Mouse (Mus musculus) midbrain, embryonic 13.5 days (tissue): ENCODE results near the gene Senp5. TPM values are rescaled to one million over a fixed set of nuclear protein-coding genes. Genes with fewer than 3 reads are reported as not detected.

ENCODE experiments used
- ATAC-seq: fragments of 200-750 bp; cut with Nextera tagmentation; 2 replicates; pipeline ENCODE4 v1.8.0; 2017; ENCODE audit warnings: mild to moderate bottlenecking, moderate TSS enrichment, moderate library complexity
- H3K27ac ChIP-seq: fragments of 300-500 bp; sonication (generic); 2 replicates; pipeline ENCODE4 v1.5.1; 2015; ENCODE audit warnings: inconsistent platforms, mild to moderate bottlenecking, moderate library complexity
- H3K27me3 ChIP-seq: fragments of 300-500 bp; sonication (generic); 2 replicates; pipeline ENCODE4 v1.6.1; 2015; ENCODE audit warnings: mild to moderate bottlenecking, inconsistent platforms
- H3K36me3 ChIP-seq: fragments of 300-500 bp; sonication (generic); 2 replicates; pipeline ENCODE4 v1.6.1; 2015; ENCODE audit warnings: mild to moderate bottlenecking, inconsistent platforms
- H3K4me1 ChIP-seq: fragments of 300-500 bp; sonication (generic); replicated peaks from 2 replicates; pipeline ENCODE4 v1.6.1; 2015; ENCODE audit warnings: inconsistent platforms
- H3K4me2 ChIP-seq: fragments of 300-500 bp; sonication (generic); replicated peaks from 2 replicates; pipeline ENCODE4 v1.6.1; 2015; ENCODE audit warnings: moderate library complexity, mild to moderate bottlenecking, inconsistent platforms
- H3K4me3 ChIP-seq: fragments of 300-500 bp; sonication (generic); replicated peaks from 2 replicates; pipeline ENCODE4 v1.5.1; 2015; ENCODE audit warnings: mild to moderate bottlenecking, inconsistent platforms
- H3K9ac ChIP-seq: fragments of 300-500 bp; sonication (generic); replicated peaks from 2 replicates; pipeline ENCODE4 v1.6.1; 2015; ENCODE audit warnings: mild to moderate bottlenecking, inconsistent platforms
- H3K9me3 ChIP-seq: fragments of 300-500 bp; sonication (generic); 2 replicates; pipeline ENCODE4 v1.6.1; 2016; ENCODE audit warnings: mild to moderate bottlenecking, inconsistent platforms
- WGBS: fragments of 180-500 bp; shearing (Covaris S2); methylation state at CpG from one replicate; pipeline ENCODE4 v1.1.7; 2015; 5-methylcytosine and 5-hydroxymethylcytosine counted together
- polyA plus RNA-seq: library from polyadenylated mRNA; unstranded; fragments of >200 nt; fragmentation: Nextera tagmentation; extraction: Ambion mirVana; gene quantifications from 2 replicates; pipeline ENCODE4 v1.2.1, GENCODE M21; 2015

The Senp5 gene
- polyA plus RNA-seq: 19.0 and 20.6 TPM in 2 replicates

DNA sequence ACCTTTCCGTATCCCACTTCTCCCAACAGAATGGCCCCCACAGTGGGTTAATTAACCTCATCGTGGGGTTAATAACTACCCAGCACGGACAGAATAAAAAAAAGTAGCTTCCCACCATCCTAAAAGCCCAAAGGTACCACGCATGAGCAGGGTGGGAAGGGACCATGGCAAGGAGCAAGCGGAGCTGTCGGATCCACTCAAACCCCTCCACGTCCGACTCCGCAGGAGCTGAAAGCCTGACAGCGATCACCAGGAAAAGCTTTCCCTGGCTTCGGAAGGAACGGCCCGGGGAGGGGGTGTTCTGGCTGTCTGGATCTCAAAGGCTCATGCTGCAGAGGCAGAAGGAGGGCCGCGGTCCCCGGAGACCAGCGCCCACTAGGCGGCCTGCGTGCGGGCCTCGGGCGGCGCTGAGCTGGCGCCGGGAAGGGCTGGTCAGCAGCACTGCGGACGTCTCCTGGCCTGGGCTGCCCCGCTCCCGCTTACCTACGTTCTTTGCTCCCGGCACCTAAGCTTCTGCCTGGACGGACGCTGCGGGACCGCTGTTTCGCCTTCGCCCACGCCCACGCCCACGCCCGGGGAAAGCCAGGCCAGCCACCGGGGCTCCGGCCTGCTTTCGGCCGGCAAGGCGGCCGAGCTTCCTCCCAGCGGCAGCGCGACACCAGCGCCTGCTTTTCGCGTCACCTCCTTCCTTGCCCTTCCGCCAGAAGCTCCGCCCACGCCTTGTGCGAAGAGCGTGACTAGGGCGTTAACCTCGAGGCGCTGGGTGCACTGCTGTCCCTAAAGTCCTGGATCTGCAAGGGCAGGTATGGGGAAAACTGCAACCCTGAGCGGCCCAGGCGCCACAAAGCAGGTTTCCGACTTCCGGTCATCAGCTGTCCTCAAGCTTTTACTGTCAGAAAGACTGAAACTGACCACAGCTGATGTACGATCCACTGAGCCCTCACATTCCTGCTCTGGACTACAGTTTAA is at the start of gene Senp5:
TSS of gene Senp5 (minus strand) at position 779 of the 969 bp plus-strand sequence.
- peak within 1 kb of the TSS; percentile 99 for H3K4me3 ChIP-seq
- peak within 1 kb of the TSS; percentile 96 for H3K4me2 ChIP-seq
- peak within 1 kb of the TSS; percentile 74 for H3K27ac ChIP-seq
- H3K27me3 ChIP-seq: no peaks in the 10 kb centered on the region
- H3K36me3 ChIP-seq: no peaks in the 10 kb centered on the region
- ATAC-seq: peak; percentile 96
- 1% methylated on average over 66 of the region's 66 CpGs for WGBS
- no peaks in the 10 kb centered on the region for H3K9me3 ChIP-seq
- peak within 1 kb of the TSS; percentile 95 for H3K9ac ChIP-seq
- peaks cover 22% of the 10 kb centered on the region for H3K4me1 ChIP-seq

DNA sequence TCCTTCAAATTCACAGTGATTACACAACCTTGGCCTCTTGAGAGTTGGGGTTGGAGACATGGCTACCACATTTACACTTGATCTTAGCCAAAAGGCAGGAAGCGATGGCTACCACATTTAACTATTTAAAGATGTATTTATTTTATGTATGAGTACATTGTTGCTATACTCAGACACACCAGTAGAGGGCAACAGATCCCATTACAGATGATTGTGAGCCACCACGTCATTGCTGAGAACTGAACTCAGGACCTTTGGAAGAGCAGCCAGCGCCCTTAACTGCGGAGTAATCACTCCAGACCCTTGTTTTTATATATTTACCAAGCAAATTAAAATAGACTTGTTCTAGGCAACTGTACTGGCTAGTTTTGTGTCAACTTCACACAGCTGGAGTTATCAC is 39.3 kb upstream of the Senp5 start:
- H3K9ac ChIP-seq: no peak overlapping the region

DNA sequence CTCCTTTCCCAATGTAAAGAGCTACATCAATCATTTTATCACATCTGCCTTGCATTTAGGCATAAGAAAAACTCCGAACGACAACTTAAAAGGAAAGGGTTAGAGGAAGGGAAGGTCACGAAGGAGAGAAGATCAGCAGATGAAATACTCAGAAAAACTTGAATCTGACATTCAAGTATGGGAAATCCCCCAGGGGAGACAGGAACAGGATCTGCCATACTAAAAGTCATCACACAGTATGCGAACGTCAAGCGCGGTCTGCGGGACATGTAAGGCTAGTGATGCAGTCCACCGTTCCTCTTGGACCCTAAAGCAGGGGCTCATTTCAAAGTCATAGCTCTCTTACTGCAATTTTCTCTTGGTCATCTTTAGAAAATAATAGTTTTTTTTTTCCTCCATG is 16.6 kb upstream of the Senp5 start:
- H3K4me3 ChIP-seq: no peak overlapping the region
- no peak for ATAC-seq
- no peak overlapping the region for H3K9ac ChIP-seq
- no peak overlapping the region for H3K27ac ChIP-seq
- H3K4me2 ChIP-seq: no peak overlapping the region
- no peaks in the 10 kb centered on the region for H3K27me3 ChIP-seq
- H3K36me3 ChIP-seq: peaks cover 74% of the 10 kb centered on the region
- WGBS: 97% methylated on average over 9 of the region's 9 CpGs
- no peaks in the 10 kb centered on the region for H3K4me1 ChIP-seq
- H3K9me3 ChIP-seq: no peaks in the 10 kb centered on the region

More for the DNA sequence above, 39.3 kb upstream of the Senp5 start:
- H3K4me1 ChIP-seq: no peaks in the 10 kb centered on the region
- WGBS: 93% methylated on average over 4 of the region's 4 CpGs
- H3K9me3 ChIP-seq: no peaks in the 10 kb centered on the region
- H3K4me3 ChIP-seq: no peak overlapping the region
- peaks cover 71% of the 10 kb centered on the region for H3K36me3 ChIP-seq
- no peak overlapping the region for H3K4me2 ChIP-seq
- ATAC-seq: no peak
- H3K27me3 ChIP-seq: no peaks in the 10 kb centered on the region
- no peak overlapping the region for H3K27ac ChIP-seq

DNA sequence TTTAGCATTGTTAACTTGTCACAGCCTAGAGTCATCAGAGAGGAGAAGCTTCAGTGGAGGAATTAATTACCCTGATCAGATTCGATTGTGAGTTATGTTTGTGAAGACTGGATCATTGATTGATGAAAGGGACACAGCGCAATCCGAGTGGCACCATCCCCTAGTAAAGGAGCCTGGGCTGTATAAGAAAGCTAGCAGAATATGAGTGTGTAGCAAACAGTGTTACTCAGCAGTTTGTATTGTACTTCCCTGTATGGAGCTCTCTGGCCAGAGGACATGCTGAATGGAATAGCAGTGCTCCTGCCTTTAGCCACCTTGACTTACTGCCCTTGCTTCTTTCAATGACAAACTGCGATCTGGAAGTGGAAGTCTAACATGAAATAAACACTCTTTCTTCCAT is 7.2 kb upstream of the Senp5 start:
- Histone ChIP-seq H3K4me2 (no peak overlapping the region), H3K27me3 (no peaks in the 10 kb centered on the region), H3K36me3 (peaks cover 4% of the 10 kb centered on the region), H3K4me3 (no peak overlapping the region), H3K9me3 (no peaks in the 10 kb centered on the region), H3K9ac (no peak overlapping the region), H3K4me1 (no peaks in the 10 kb centered on the region), H3K27ac (no peak overlapping the region)
- WGBS: 88% methylated on average over 4 of the region's 4 CpGs
- no peak for ATAC-seq

DNA sequence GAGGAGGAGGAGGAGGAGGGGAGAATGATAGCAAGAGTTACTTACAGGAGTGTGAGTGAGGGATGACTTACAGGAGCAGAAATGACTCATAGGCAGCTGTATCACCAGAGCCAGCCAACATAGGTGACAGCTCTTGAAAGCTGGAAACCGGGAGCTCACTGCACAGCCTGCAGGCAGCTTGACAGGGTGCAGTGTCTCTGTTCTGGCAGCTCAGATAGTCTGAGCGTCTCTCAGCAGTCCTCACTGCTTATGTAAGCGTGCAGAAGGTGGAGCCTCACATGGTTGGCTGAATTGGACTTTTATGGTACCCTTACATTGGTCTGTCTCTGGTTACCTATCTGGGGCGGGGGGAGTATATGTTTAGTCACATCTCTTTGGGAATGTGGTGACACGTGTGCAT is 6.8 kb upstream of the Senp5 start:
- peaks cover 4% of the 10 kb centered on the region for H3K36me3 ChIP-seq
- no peaks in the 10 kb centered on the region for H3K27me3 ChIP-seq
- 48% methylated on average over 5 of the region's 5 CpGs for WGBS
- no peak overlapping the region for H3K4me2 ChIP-seq
- H3K9me3 ChIP-seq: no peaks in the 10 kb centered on the region
- no peak overlapping the region for H3K9ac ChIP-seq
- H3K4me1 ChIP-seq: no peaks in the 10 kb centered on the region
- no peak overlapping the region for H3K4me3 ChIP-seq
- no peak overlapping the region for H3K27ac ChIP-seq
- no peak for ATAC-seq

DNA sequence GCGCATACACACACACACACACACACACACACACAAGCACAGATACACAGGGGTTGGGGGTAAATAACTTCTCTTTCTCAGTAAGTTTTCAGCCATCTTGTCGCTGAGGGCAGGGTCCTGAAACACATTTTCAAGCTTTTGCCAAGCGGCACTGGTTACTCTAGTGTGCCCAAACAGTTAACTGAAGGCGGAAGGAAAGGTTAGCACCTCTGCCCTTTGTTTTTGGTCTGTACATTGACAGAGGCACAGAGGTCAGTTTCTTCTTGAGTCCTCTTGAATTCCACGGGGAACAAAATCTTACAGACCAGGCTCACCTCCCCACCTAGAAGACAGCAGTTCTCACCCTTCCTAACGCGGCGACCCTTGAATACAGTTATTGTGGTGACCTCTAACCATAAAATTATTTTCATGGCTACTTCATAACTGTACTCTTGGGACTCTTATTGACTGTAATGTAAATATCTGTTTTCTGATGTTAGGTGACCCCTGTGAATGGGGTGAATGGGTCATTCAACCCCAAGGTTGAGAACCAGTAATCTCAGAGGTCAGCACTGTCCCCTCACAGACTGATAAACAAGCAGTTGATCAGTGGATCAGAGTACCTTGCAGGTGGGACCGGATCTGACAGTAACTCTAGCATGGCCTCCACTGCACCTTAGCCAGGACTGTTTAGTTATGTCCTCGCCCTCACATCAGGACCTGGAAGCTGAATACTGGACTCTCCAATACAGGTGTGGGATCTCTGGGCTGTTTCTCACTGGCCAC is 5.6 kb upstream of the Senp5 start:
- Histone ChIP-seq H3K9me3 (no peaks in the 10 kb centered on the region), H3K4me1 (peaks cover under 1% of the 10 kb centered on the region), H3K9ac (no peak overlapping the region), H3K27ac (no peak overlapping the region), H3K4me2 (no peak overlapping the region), H3K27me3 (no peaks in the 10 kb centered on the region), H3K4me3 (no peak overlapping the region), H3K36me3 (peaks cover 4% of the 10 kb centered on the region; the same call in 1 of the 2 replicates)
- whole genome bisulfite sequencing: 81% methylated on average over 10 of the region's 10 CpGs
- ATAC-seq: no peak

DNA sequence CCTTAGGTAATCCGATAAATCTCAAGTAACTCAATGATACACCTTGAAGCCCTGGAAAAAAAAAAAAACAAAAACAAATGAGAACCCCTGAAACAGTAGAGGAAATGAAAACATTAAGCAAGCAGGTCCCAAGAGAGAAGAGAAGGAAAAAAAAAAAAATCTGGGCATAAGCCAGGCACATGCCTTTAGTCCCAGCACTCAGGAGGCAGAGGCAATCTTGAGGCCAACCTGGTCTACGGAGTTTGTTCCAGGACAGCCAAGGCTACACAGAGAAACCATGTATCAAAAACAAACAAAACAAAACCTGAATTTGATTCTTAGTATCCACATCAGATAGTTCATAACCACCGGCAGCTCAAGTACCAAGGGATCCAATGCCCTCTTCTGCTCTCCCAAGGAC is 1.6 kb upstream of the Senp5 start:
- no peaks in the 10 kb centered on the region for H3K36me3 ChIP-seq
- H3K4me1 ChIP-seq: peaks cover 22% of the 10 kb centered on the region
- no peaks in the 10 kb centered on the region for H3K9me3 ChIP-seq
- no peak overlapping the region for H3K27ac ChIP-seq
- H3K4me2 ChIP-seq: no peak overlapping the region
- 98% methylated on average over 3 of the region's 3 CpGs for WGBS
- no peak for ATAC-seq
- no peak overlapping the region for H3K4me3 ChIP-seq
- no peaks in the 10 kb centered on the region for H3K27me3 ChIP-seq
- H3K9ac ChIP-seq: no peak overlapping the region

DNA sequence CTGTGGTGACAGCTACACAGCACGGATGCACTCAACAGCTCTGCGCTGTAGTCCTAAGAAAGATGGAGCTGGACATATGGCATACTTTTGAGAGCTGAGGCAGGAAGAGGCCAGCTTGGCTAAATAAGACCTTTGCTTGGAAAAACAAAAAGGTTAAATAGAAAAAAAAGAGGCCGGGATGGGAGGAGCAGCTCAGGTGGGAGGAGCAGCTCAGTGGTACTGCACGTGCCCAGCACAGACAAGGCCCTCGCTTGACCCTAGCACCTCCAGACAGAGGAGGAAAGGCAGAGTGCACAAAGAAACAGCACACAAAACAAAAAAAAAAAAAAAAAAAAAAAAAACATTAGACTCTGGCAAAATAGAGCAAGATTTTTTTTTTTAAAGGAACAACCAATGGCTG is 6.7 kb downstream of the Senp5 start:
- no peak for ATAC-seq
- Histone ChIP-seq H3K4me3 (no peak overlapping the region), H3K27ac (no peak overlapping the region)

DNA sequence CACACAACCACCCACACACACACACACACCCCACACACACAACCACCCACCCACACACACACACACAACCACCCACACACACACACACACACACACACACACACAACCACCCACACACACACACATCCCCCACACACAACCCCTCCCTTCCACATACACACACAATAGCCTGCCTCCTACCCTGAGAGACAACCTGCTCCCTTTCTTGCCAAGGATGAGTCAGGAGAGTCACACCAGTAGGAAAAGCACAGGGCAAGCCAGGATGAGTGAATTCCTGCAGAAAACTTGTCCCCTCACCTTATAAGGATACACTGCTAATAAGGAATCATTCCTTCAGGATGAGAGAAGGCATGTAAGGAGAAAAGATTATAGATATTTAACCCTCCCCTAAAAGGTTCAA is 9.1 kb downstream of the Senp5 start:
- no peaks in the 10 kb centered on the region for H3K27me3 ChIP-seq
- peaks cover 34% of the 10 kb centered on the region for H3K36me3 ChIP-seq
- no peak overlapping the region for H3K27ac ChIP-seq
- no peaks in the 10 kb centered on the region for H3K9me3 ChIP-seq
- no peak overlapping the region for H3K4me2 ChIP-seq
- no peaks in the 10 kb centered on the region for H3K4me1 ChIP-seq
- H3K4me3 ChIP-seq: no peak overlapping the region
- no peak overlapping the region for H3K9ac ChIP-seq
- ATAC-seq: no peak

More for the DNA sequence above, 6.7 kb downstream of the Senp5 start:
- peaks cover 22% of the 10 kb centered on the region for H3K36me3 ChIP-seq
- no peaks in the 10 kb centered on the region for H3K27me3 ChIP-seq
- peaks cover 4% of the 10 kb centered on the region for H3K4me1 ChIP-seq
- H3K9me3 ChIP-seq: no peaks in the 10 kb centered on the region
- H3K4me2 ChIP-seq: no peak overlapping the region
- no peak overlapping the region for H3K9ac ChIP-seq
- WGBS: 87% methylated on average over 5 of the region's 5 CpGs

DNA sequence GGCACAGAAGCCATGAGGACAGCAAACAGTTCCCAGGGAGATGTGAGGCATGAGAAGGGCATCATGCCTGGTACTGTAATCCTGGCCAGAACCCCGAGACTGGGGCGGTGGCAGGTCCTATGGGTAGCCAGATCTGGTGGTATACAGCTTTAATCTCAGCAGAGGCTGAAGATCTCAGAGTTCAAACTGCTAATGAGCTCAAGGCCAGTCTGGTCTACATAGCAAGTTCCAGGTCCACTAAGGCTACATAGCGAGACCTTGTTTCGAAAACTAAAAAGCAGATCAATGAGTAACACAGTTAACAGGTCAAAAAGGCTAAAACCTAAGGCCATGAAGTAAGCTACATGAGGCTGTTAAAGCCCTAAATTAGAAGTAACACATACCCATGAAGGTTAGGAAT is 9.9 kb downstream of the Senp5 start:
- Histone ChIP-seq H3K4me2 (no peak overlapping the region), H3K4me3 (no peak overlapping the region), H3K4me1 (no peaks in the 10 kb centered on the region), H3K36me3 (peaks cover 42% of the 10 kb centered on the region), H3K9ac (no peak overlapping the region), H3K27me3 (no peaks in the 10 kb centered on the region), H3K27ac (no peak overlapping the region), H3K9me3 (no peaks in the 10 kb centered on the region)
- 95% methylated on average over 4 of the region's 4 CpGs for WGBS
- no peak for ATAC-seq

DNA sequence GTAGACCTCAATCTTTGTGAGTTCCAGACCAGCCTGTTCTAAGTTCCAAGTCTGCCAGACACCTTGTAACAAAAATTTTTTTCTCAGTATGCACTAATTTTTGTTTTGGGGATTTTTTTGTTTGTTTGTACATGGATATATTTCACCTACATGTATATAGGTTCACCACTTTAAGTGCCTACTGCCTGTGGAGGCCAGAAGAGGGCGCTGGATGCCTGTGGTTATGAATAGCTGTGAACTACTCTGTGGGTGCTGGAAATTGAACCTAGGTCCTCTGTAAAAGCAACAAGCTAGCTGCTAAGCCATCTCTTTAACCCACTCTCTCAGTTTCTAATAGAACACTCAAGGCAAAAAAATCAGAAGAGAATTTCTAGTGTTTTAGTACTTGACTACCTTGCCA is 11.0 kb downstream of the Senp5 start:
- no peak for ATAC-seq

DNA sequence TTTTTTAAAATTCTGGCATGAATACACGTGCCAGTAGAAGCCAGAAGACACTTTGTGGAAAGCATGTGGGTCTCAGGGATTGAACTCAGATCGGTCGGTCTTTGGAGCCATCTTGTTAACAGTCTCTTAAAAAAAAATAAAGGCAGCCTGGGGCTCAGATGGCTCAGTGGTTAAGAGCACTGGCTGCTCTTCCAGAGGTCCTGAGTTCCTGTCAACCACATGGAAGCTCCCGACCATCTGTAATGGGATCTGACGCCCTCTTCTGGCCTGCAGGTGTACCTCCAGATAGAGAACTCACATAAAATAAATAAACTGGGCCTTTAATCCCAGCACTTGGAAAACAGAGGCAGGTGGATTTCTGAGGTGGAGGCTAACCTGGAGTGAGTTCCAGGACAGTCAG is 22.1 kb downstream of the Senp5 start:
- no peaks in the 10 kb centered on the region for H3K9me3 ChIP-seq
- ATAC-seq: no peak
- H3K4me3 ChIP-seq: no peak overlapping the region
- no peak overlapping the region for H3K4me2 ChIP-seq
- H3K27me3 ChIP-seq: no peaks in the 10 kb centered on the region
- no peak overlapping the region for H3K9ac ChIP-seq
- H3K27ac ChIP-seq: no peak overlapping the region
- H3K36me3 ChIP-seq: peaks cover 45% of the 10 kb centered on the region
- 79% methylated on average over 5 of the region's 5 CpGs for WGBS
- no peaks in the 10 kb centered on the region for H3K4me1 ChIP-seq

More for the DNA sequence above, 11.0 kb downstream of the Senp5 start:
- H3K4me1 ChIP-seq: no peaks in the 10 kb centered on the region
- no peaks in the 10 kb centered on the region for H3K27me3 ChIP-seq
- no peaks in the 10 kb centered on the region for H3K9me3 ChIP-seq
- H3K36me3 ChIP-seq: peaks cover 50% of the 10 kb centered on the region
- H3K4me3 ChIP-seq: no peak overlapping the region
- no peak overlapping the region for H3K9ac ChIP-seq
- H3K27ac ChIP-seq: no peak overlapping the region
- no peak overlapping the region for H3K4me2 ChIP-seq
- 48% methylated on average over 1 of the region's 1 CpGs for WGBS
